Mouse (Mus musculus) kidney, embryonic 16.5 days (tissue): ENCODE measurements around the gene Mad1l1. TPM values are rescaled to one million over a fixed set of nuclear protein-coding genes. Genes with fewer than 3 reads are reported as not detected.
A peak's percentile ranks its signal among the peaks of the same experiment; 100 is the strongest.

Experiments used
- ATAC-seq: fragments of 200-750 bp; cut with Nextera tagmentation; 2 replicates; pipeline ENCODE4 v1.8.0; 2017; ENCODE audit warnings: moderate TSS enrichment; ENCODE audit not compliant: low FRiP score, low TSS enrichment
- H3K27ac ChIP-seq: fragments of 300-500 bp; sonication (generic); 2 replicates; pipeline ENCODE4 v1.5.1; 2014; ENCODE audit warnings: low read length
- H3K27me3 ChIP-seq: fragments of 300-500 bp; sonication (generic); 2 replicates; pipeline ENCODE4 v1.6.1; 2014; ENCODE audit warnings: low read length, control low read depth, mixed read lengths; ENCODE audit not compliant: insufficient read depth
- H3K36me3 ChIP-seq: fragments of 300-500 bp; sonication (generic); 2 replicates; pipeline ENCODE4 v1.6.1; 2014; ENCODE audit warnings: low read length, control low read depth, mixed read lengths; ENCODE audit not compliant: insufficient read depth
- H3K4me1 ChIP-seq: fragments of 300-500 bp; sonication (generic); 2 replicates; pipeline ENCODE4 v1.6.1; 2014; ENCODE audit warnings: low read length, control low read depth, mixed read lengths; ENCODE audit not compliant: insufficient read depth
- H3K4me2 ChIP-seq: fragments of 300-500 bp; sonication (generic); replicated peaks from 2 replicates; pipeline ENCODE4 v1.6.1; 2014; ENCODE audit warnings: low read depth, low read length
- H3K4me3 ChIP-seq: fragments of 300-500 bp; sonication (generic); 2 replicates; pipeline ENCODE4 v1.5.1; 2014; ENCODE audit warnings: mild to moderate bottlenecking, low read length
- H3K9ac ChIP-seq: fragments of 300-500 bp; sonication (generic); replicated peaks from 2 replicates; pipeline ENCODE4 v1.6.1; 2014; ENCODE audit warnings: low read length
- H3K9me3 ChIP-seq: fragments of 300-500 bp; sonication (generic); 2 replicates; pipeline ENCODE4 v1.6.1; 2016; ENCODE audit warnings: low read length, control low read depth
- WGBS: fragments of 180-500 bp; shearing (Covaris S2); extraction: QIAGEN DNeasy Blood & Tissue Kit; methylation state at CpG from one replicate; pipeline ENCODE4 v1.1.7; 2014; 5-methylcytosine and 5-hydroxymethylcytosine counted together
- polyA plus RNA-seq: library from polyadenylated mRNA; unstranded; fragments of >200 nt; fragmentation: Nextera tagmentation; extraction: Ambion mirVana; gene quantifications from 2 replicates; pipeline ENCODE4 v1.2.1, GENCODE M21; 2015

The Mad1l1 gene
- polyA plus RNA-seq, 1 experiment from 2014 or later, result 51.6 TPM

DNA sequence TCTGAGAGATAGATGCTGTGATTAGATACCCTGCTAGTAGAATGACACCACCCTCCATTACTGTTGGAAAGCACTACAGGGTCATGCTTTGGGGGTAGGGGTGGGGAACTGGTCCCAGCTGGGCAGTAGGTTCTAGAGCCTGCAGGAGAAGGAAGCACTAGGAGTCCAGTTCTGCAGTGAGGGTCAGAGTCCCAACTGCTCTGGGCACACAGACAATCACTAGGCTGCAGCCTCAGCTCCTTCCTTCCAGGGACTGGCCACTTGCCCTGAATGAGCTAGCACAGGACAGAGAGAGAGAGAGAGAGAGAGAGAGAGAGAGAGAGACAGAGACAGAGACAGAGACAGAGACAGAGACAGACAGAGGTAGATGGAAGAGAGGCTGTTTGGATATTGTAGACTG lies 255.1 kb downstream of the Mad1l1 start:
- Histone ChIP-seq H3K9ac (no peak overlapping the region), H3K36me3 (no peaks in the 10 kb centered on the region), H3K27ac (no peak overlapping the region), H3K4me2 (no peak overlapping the region), H3K4me3 (no peak overlapping the region), H3K27me3 (no peaks in the 10 kb centered on the region), H3K4me1 (peaks cover 23% of the 10 kb centered on the region), H3K9me3 (no peaks in the 10 kb centered on the region)
- no peak for ATAC-seq

DNA sequence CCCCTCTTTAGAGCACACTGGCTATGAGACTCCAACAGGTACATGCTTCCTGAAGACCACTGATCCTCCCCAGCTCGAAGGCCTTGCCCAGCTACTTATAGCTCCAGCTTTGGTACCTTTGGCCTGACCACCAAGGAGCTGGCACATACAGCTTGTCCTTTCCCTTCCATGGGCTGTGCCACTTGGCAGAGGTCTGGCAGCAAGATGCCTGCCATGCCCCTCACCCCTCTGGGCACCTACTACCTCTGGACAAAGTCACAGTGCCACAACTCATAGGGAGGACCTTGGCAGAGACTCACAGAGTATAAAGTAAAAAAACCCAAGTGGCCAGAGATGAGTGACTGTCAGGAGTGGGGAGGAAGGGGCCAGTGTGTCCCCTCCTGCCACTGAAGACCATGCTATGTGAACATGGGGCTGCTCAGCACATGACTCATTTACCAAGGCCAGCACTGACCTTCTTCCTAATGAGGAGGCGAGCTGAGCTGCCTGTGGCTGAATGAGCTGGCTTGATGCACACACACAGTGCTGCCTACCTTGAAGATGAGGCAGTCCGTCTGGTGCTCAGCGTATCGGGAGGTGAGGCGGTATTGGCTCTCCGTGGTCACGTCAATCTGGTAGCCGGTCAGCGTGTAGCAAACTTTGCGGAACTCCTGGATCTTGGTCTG lies 255.9 kb downstream of the Mad1l1 start:
- 86% methylated on average over 11 of the region's 11 CpGs for WGBS
- Histone ChIP-seq H3K4me1 (peaks cover 27% of the 10 kb centered on the region), H3K4me2 (no peak overlapping the region), H3K27me3 (no peaks in the 10 kb centered on the region), H3K27ac (no peak overlapping the region), H3K9ac (no peak overlapping the region), H3K9me3 (no peaks in the 10 kb centered on the region), H3K4me3 (no peak overlapping the region), H3K36me3 (no peaks in the 10 kb centered on the region)
- no peak for ATAC-seq

DNA sequence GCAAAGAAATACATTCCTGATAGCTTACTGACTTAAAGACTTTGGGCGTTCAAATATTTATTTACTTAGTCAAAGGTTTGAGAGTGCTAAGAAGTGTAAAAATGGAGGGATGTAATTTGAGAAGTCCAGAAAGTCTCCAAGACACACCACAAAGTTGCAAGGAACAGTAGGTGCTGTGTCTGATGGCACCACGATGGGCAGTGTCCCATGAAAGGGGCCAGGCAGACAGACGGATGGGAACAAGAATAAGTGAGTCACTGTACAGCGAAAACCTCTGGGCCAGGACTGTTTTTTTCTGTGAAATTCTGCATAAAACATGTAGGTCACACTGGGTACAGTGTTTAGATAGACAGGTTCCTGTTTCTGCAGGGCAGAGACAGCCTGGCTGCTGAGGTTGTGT lies 256.8 kb downstream of the Mad1l1 start:
- H3K4me1 ChIP-seq, result peaks cover 27% of the 10 kb centered on the region
- ATAC-seq, result no peak
- no peaks in the 10 kb centered on the region for H3K27me3 ChIP-seq
- H3K36me3 ChIP-seq, result no peaks in the 10 kb centered on the region
- H3K9ac ChIP-seq, result no peak overlapping the region
- no peaks in the 10 kb centered on the region for H3K9me3 ChIP-seq
- 0 out of 2 replicates have a peak overlapping the region, but pooled peaks have one; percentile 19 for H3K27ac ChIP-seq
- WGBS, result 65% methylated on average over 4 of the region's 4 CpGs
- no peak overlapping the region for H3K4me2 ChIP-seq
- H3K4me3 ChIP-seq, result no peak overlapping the region

DNA sequence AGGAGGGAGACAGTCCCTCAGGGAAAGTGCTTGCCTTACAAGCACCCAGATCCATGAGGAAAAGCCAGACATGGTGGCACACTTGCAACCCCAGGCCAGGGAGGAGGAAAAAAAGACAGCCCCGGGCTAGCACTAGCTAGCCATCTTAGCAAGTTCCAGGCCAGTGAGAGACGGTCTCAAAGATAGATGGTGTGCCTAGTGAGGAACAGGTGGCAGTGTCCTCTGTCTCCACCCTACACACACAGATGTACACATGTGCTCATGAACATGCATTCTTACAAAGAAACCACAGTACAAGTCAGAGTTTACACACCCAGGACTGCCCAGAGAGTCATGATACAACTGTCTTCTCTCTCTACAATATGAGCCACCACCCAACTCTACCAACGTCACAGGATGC lies 258.5 kb downstream of the Mad1l1 start:
- H3K4me2 ChIP-seq, result no peak overlapping the region
- no peak overlapping the region for H3K27ac ChIP-seq
- H3K9ac ChIP-seq, result no peak overlapping the region
- ATAC-seq, result no peak
- no peak overlapping the region for H3K4me3 ChIP-seq
- H3K9me3 ChIP-seq, result no peaks in the 10 kb centered on the region
- no peaks in the 10 kb centered on the region for H3K27me3 ChIP-seq
- no peaks in the 10 kb centered on the region for H3K36me3 ChIP-seq
- 90% methylated on average over 3 of the region's 3 CpGs for WGBS
- H3K4me1 ChIP-seq, result peaks cover 24% of the 10 kb centered on the region

DNA sequence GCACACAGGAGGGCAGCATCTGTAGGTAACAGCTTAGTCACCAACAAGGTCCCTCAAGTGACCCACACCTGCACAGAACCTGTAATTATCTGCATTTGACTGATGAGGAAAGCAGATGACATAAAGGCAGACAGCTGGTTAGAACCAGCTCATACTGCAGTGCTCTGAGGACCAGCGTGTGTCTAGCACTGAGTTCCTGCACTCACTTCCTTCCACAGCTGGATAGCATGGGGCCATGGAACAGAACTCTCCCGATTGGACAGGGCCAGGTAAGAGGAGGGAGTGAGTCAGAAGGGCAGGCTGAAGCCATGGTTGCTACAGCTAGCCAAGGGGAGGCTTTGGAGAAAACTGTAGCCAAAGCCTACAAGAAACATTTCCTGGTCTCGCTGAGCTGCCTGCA lies 259.0 kb downstream of the Mad1l1 start:
- WGBS, result 68% methylated on average over 3 of the region's 3 CpGs
- no peak overlapping the region for H3K27ac ChIP-seq
- no peaks in the 10 kb centered on the region for H3K36me3 ChIP-seq
- ATAC-seq, result no peak
- no peak overlapping the region for H3K4me2 ChIP-seq
- H3K27me3 ChIP-seq, result no peaks in the 10 kb centered on the region
- peaks cover 19% of the 10 kb centered on the region for H3K4me1 ChIP-seq
- H3K9me3 ChIP-seq, result no peaks in the 10 kb centered on the region
- no peak overlapping the region for H3K4me3 ChIP-seq
- no peak overlapping the region for H3K9ac ChIP-seq

DNA sequence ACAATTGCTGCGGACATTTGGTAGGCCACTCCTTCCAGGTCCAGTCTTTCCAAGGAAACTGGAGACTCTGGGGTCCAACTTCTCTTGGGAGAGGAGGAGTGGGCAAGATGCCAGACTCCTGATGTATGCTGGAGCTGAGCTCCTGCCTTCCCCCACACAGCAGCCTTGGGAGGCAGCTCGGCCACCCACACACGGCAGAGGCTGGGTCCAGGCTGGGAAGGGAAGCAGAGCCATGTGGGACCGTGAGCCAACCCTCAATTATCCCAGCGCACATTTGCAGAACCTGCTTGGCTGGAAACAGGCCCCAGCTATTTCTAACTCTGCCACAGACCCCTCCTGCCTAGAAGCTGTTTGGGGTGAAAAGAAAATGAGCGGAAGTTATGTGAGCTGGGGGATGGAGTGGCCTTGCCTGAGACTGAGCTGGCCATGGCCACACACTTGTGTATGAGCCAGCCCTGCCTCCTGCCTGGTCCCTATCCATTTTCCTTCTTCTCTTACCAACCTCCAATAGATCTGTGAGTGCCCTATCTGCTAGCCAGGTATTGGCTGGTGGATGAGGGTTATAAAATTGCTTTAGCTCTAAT lies 260.0 kb downstream of the Mad1l1 start:
- no peaks in the 10 kb centered on the region for H3K9me3 ChIP-seq
- H3K4me1 ChIP-seq, result peaks cover 12% of the 10 kb centered on the region
- ATAC-seq, result peak; percentile 84
- H3K9ac ChIP-seq, result no peak overlapping the region
- H3K4me2 ChIP-seq, result no peak overlapping the region
- H3K27me3 ChIP-seq, result no peaks in the 10 kb centered on the region
- peak overlapping the region; percentile 31 for H3K27ac ChIP-seq
- H3K36me3 ChIP-seq, result no peaks in the 10 kb centered on the region
- H3K4me3 ChIP-seq, result no peak overlapping the region
- WGBS, result 42% methylated on average over 6 of the region's 6 CpGs

DNA sequence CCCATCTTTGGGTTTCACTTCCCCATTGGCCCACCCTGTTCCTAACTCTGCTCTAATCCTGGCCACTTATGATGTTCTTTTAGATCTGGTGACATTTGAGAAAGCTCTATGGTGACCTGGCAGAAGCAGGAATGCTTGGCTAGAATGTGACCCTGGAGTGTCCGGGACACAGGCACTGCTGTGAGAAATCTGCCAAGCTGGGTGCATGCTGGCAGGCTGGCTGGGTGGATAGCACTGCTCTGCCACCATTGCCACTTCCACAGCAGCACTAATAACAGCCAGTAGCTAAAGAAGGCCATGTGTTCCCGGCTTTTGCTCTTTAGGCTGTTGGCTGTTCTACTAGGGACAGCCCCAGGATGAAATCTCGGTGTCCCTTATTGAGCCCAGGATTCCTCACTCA lies 265.1 kb downstream of the Mad1l1 start:
- H3K4me3 ChIP-seq, result no peak overlapping the region
- no peak overlapping the region for H3K4me2 ChIP-seq
- H3K4me1 ChIP-seq, result peaks cover 4% of the 10 kb centered on the region
- no peaks in the 10 kb centered on the region for H3K36me3 ChIP-seq
- no peak overlapping the region for H3K9ac ChIP-seq
- H3K27ac ChIP-seq, result no peak overlapping the region
- no peak for ATAC-seq
- 82% methylated on average over 3 of the region's 3 CpGs for WGBS
- H3K9me3 ChIP-seq, result no peaks in the 10 kb centered on the region
- no peaks in the 10 kb centered on the region for H3K27me3 ChIP-seq

DNA sequence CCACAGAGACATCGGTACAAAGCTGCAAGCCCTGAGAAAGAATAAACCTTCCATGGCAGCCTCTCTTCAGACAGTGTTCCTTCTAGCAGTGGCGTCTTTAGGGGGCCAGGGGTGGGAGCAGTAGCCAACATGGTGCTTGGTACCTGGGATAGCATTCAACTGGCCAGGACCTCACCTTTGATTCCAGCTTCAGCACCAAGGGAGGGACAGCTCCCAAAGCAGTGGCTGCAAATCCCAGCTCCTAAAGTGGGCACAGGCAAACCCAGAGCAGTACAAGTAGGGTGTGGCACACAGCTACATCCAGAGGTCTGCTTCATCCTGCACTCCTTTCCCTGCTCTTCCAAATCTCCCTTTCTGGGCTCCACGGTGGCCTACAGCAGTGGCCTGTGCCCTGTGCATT lies 265.9 kb downstream of the Mad1l1 start:
- H3K4me3 ChIP-seq, result no peak overlapping the region
- no peak for ATAC-seq
- no peaks in the 10 kb centered on the region for H3K36me3 ChIP-seq
- no peak overlapping the region for H3K27ac ChIP-seq
- WGBS, result 75% methylated on average over 3 of the region's 3 CpGs
- H3K27me3 ChIP-seq, result no peaks in the 10 kb centered on the region
- H3K9me3 ChIP-seq, result no peaks in the 10 kb centered on the region
- no peaks in the 10 kb centered on the region for H3K4me1 ChIP-seq
- H3K9ac ChIP-seq, result no peak overlapping the region
- H3K4me2 ChIP-seq, result no peak overlapping the region

DNA sequence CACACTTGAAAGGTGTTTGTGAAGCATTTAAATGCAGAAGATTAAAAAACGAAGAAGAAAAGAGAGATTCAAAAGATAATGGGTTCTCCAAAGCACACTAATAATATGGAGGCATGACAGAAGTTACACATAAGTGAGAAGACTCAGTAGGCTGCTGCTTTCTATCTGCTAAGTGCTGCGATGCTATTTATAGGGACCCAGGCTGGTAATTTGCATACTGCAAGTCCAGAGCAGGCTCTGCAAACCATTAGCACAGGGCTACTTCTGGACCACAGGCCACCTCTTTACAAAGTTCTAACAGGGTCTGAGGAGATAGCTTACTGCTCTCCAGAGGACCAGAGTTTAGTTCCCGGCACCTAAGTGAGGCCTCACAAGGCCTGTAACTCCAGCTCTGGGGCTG lies 267.7 kb downstream of the Mad1l1 start:
- H3K27me3 ChIP-seq, result no peaks in the 10 kb centered on the region
- no peak overlapping the region for H3K27ac ChIP-seq
- H3K36me3 ChIP-seq, result no peaks in the 10 kb centered on the region
- H3K9ac ChIP-seq, result no peak overlapping the region
- 82% methylated on average over 3 of the region's 3 CpGs for WGBS
- ATAC-seq, result no peak
- H3K4me3 ChIP-seq, result no peak overlapping the region
- H3K4me2 ChIP-seq, result no peak overlapping the region
- H3K4me1 ChIP-seq, result no peaks in the 10 kb centered on the region
- no peaks in the 10 kb centered on the region for H3K9me3 ChIP-seq

DNA sequence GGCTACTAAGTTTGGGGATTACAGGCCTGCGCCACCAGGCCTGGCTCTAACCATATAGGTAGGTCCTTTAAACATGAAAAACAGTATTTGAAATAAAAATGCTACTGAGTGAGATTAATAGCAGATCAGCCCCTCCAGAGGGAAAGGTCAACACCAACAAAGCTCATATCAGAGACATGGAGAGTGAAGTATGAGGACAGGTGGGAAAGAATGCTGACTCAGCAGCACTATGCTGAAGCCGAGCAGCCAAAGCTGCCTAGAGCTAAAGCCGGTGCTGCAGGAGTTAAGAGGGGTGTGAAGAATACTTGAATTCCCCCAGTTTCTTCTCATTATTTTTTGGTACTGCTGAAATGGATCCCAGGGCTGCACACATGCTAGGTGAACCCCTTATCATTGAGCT lies 268.9 kb downstream of the Mad1l1 start:
- H3K27me3 ChIP-seq, result no peaks in the 10 kb centered on the region
- ATAC-seq, result no peak
- H3K4me1 ChIP-seq, result no peaks in the 10 kb centered on the region
- no peak overlapping the region for H3K27ac ChIP-seq
- no peak overlapping the region for H3K4me2 ChIP-seq
- H3K9ac ChIP-seq, result no peak overlapping the region
- H3K9me3 ChIP-seq, result no peaks in the 10 kb centered on the region
- no peak overlapping the region for H3K4me3 ChIP-seq
- WGBS, result 66% methylated on average over 3 of the region's 3 CpGs
- no peaks in the 10 kb centered on the region for H3K36me3 ChIP-seq
